Mouse (Mus musculus): ENCODE measurements around the gene Hsd11b2. TPM values are rescaled to one million over a fixed set of nuclear protein-coding genes. Genes with fewer than 3 reads are reported as not detected.
A peak's percentile ranks its signal among the peaks of the same experiment; 100 is the strongest.
"Not testable (repeated sequence)": the region's sequence is repeated elsewhere in the genome, so short reads cannot be mapped to it uniquely, and the experiment has no call there.

The Hsd11b2 gene
- polyA plus RNA-seq, 1 experiment: 0.90 TPM

- no peaks in the 10 kb centered on the region for H3K27me3 ChIP-seq (ENCODE audit: control insufficient read depth, insufficient read depth, low read length)
- TF ChIP-seq POLR2A (IDR thresholded peaks at IDR 0.05; ENCODE audit: control insufficient read depth, extremely low read depth, insufficient read depth, low read length, poor library complexity): no peak
- no peak for TF ChIP-seq CTCF (IDR thresholded peaks at IDR 0.05; ENCODE audit: borderline replicate concordance, control insufficient read depth, extremely low read depth, insufficient read depth, low read length, poor library complexity)
- H3K36me3 ChIP-seq (ENCODE audit: control insufficient read depth, insufficient read depth, low read length): peaks cover 4% of the 10 kb centered on the region; the same call in 1 of the 2 replicates
- H3K4me3 ChIP-seq (ENCODE audit: control insufficient read depth, insufficient read depth, low read length): no peak overlapping the region
- no peak overlapping the region for H3K27ac ChIP-seq (ENCODE audit: control insufficient read depth, insufficient read depth, low read length)
- H3K4me1 ChIP-seq (replicated peaks; ENCODE audit: control insufficient read depth, insufficient read depth, low read length): no peaks in the 10 kb centered on the region
- DNase-seq: peak; percentile 55
Measured at GRCm38 (mm10) chr8:105554087-105554486, 35.5 kb downstream of the Hsd11b2 start.

GRCm38 (mm10) chr8:105555230-105555629, 36.7 kb downstream of the Hsd11b2 start:
- Histone ChIP-seq H3K4me3 (ENCODE audit: control insufficient read depth, insufficient read depth, low read length) (no peak overlapping the region), H3K27me3 (ENCODE audit: control insufficient read depth, insufficient read depth, low read length) (no peaks in the 10 kb centered on the region), H3K4me1 (replicated peaks; ENCODE audit: control insufficient read depth, insufficient read depth, low read length) (peaks cover 3% of the 10 kb centered on the region; the same call in 1 of the 2 replicates), H3K36me3 (ENCODE audit: control insufficient read depth, insufficient read depth, low read length) (peaks cover 4% of the 10 kb centered on the region; the same call in 1 of the 2 replicates), H3K27ac (ENCODE audit: control insufficient read depth, insufficient read depth, low read length) (no peak overlapping the region)
- no peak for TF ChIP-seq CTCF (IDR thresholded peaks at IDR 0.05; ENCODE audit: borderline replicate concordance, control insufficient read depth, extremely low read depth, insufficient read depth, low read length, poor library complexity)
- no peak for TF ChIP-seq POLR2A (IDR thresholded peaks at IDR 0.05; ENCODE audit: control insufficient read depth, extremely low read depth, insufficient read depth, low read length, poor library complexity)
- no peak for DNase-seq
- 94% methylated on average over 3 of the region's 3 CpGs for WGBS

- 92% methylated on average over 3 of the region's 3 CpGs for WGBS
- TF ChIP-seq CTCF (IDR thresholded peaks at IDR 0.05; ENCODE audit: borderline replicate concordance, control insufficient read depth, extremely low read depth, insufficient read depth, low read length, poor library complexity): no peak
- TF ChIP-seq POLR2A (IDR thresholded peaks at IDR 0.05; ENCODE audit: control insufficient read depth, extremely low read depth, insufficient read depth, low read length, poor library complexity): no peak
- Histone ChIP-seq H3K27ac (ENCODE audit: control insufficient read depth, insufficient read depth, low read length) (no peak overlapping the region), H3K27me3 (ENCODE audit: control insufficient read depth, insufficient read depth, low read length) (no peaks in the 10 kb centered on the region), H3K4me1 (replicated peaks; ENCODE audit: control insufficient read depth, insufficient read depth, low read length) (peaks cover 17% of the 10 kb centered on the region), H3K4me3 (ENCODE audit: control insufficient read depth, insufficient read depth, low read length) (no peak overlapping the region), H3K36me3 (ENCODE audit: control insufficient read depth, insufficient read depth, low read length) (peaks cover 4% of the 10 kb centered on the region; the same call in 1 of the 2 replicates)
- no peak for DNase-seq
Measured at GRCm38 (mm10) chr8:105562863-105563262, 44.3 kb downstream of the Hsd11b2 start.

GRCm38 (mm10) chr8:105563871-105564270, 45.3 kb downstream of the Hsd11b2 start:
- peaks cover 17% of the 10 kb centered on the region for H3K4me1 ChIP-seq (replicated peaks; ENCODE audit: control insufficient read depth, insufficient read depth, low read length)

GRCm38 (mm10) chr8:105564573-105565229, 46.1 kb downstream of the Hsd11b2 start:
- not testable (repeated sequence) for DNase-seq; H3K27me3 ChIP-seq (ENCODE audit: control insufficient read depth, insufficient read depth, low read length); H3K36me3 ChIP-seq (ENCODE audit: control insufficient read depth, insufficient read depth, low read length)
- H3K4me1 ChIP-seq (replicated peaks; ENCODE audit: control insufficient read depth, insufficient read depth, low read length): peaks cover 17% of the 10 kb centered on the region
- H3K27ac ChIP-seq (ENCODE audit: control insufficient read depth, insufficient read depth, low read length): peak overlapping the region; percentile 15; the same call in 1 of the 2 replicates
- 27% methylated on average over 9 of the region's 9 CpGs for WGBS
- H3K4me3 ChIP-seq (ENCODE audit: control insufficient read depth, insufficient read depth, low read length): peak overlapping the region; percentile 60

More at GRCm38 (mm10) chr8:105563871-105564270, 45.3 kb downstream of the Hsd11b2 start:
- H3K27ac ChIP-seq (ENCODE audit: control insufficient read depth, insufficient read depth, low read length): no peak overlapping the region
- H3K36me3 ChIP-seq (ENCODE audit: control insufficient read depth, insufficient read depth, low read length): no peaks in the 10 kb centered on the region
- DNase-seq: no peak
- TF ChIP-seq CTCF (IDR thresholded peaks at IDR 0.05; ENCODE audit: borderline replicate concordance, control insufficient read depth, extremely low read depth, insufficient read depth, low read length, poor library complexity) (no peak), POLR2A (IDR thresholded peaks at IDR 0.05; ENCODE audit: control insufficient read depth, extremely low read depth, insufficient read depth, low read length, poor library complexity) (no peak)
- no peak overlapping the region for H3K4me3 ChIP-seq (ENCODE audit: control insufficient read depth, insufficient read depth, low read length)
- 87% methylated on average over 1 of the region's 1 CpGs for WGBS
- H3K27me3 ChIP-seq (ENCODE audit: control insufficient read depth, insufficient read depth, low read length): no peaks in the 10 kb centered on the region

- Histone ChIP-seq H3K27me3 (ENCODE audit: control insufficient read depth, insufficient read depth, low read length) (no peaks in the 10 kb centered on the region), H3K36me3 (ENCODE audit: control insufficient read depth, insufficient read depth, low read length) (no peaks in the 10 kb centered on the region), H3K27ac (ENCODE audit: control insufficient read depth, insufficient read depth, low read length) (peak overlapping the region; percentile 15; the same call in 1 of the 2 replicates), H3K4me1 (replicated peaks; ENCODE audit: control insufficient read depth, insufficient read depth, low read length) (peaks cover 14% of the 10 kb centered on the region), H3K4me3 (ENCODE audit: control insufficient read depth, insufficient read depth, low read length) (peak overlapping the region; percentile 60)
- TF ChIP-seq POLR2A (IDR thresholded peaks at IDR 0.05; ENCODE audit: control insufficient read depth, extremely low read depth, insufficient read depth, low read length, poor library complexity): no peak
- peak; percentile 24; the same call in 1 of the 2 replicates for TF ChIP-seq CTCF (IDR thresholded peaks at IDR 0.05; ENCODE audit: borderline replicate concordance, control insufficient read depth, extremely low read depth, insufficient read depth, low read length, poor library complexity)
- no peak for DNase-seq
- under 1% methylated on average over 31 of the region's 31 CpGs for WGBS
Measured at GRCm38 (mm10) chr8:105565401-105565881, 46.9 kb downstream of the Hsd11b2 start.

Data from thymus, adult 2 months (tissue).